Mouse (Mus musculus) neural tube, embryonic 11.5 days (tissue): ENCODE results near the gene Ptbp2. TPM values are rescaled to one million over a fixed set of nuclear protein-coding genes. Genes with fewer than 3 reads are reported as not detected.

Experiments
- ATAC-seq: fragments of 200-750 bp; cut with Nextera tagmentation; 2 replicates; pipeline ENCODE4 v1.8.0; 2017; ENCODE audit warnings: moderate number of reproducible peaks, mild to moderate bottlenecking, moderate TSS enrichment, moderate library complexity; ENCODE audit not compliant: insufficient read depth, low FRiP score, low TSS enrichment
- DNase-seq: peaks from one replicate; pipeline ENCODE4 v3.0.0-alpha.2; 2015; ENCODE audit warnings: low spot score
- H3K27ac ChIP-seq: fragments of 300-500 bp; sonication (generic); 2 replicates; pipeline ENCODE4 v1.5.1; 2014; ENCODE audit warnings: low read depth, mild to moderate bottlenecking, low read length
- H3K27me3 ChIP-seq: fragments of 300-500 bp; sonication (generic); 2 replicates; pipeline ENCODE4 v1.6.1; 2014; ENCODE audit warnings: mild to moderate bottlenecking, low read length, mixed read lengths; ENCODE audit not compliant: control insufficient read depth, insufficient read depth
- H3K36me3 ChIP-seq: fragments of 300-500 bp; sonication (generic); 2 replicates; pipeline ENCODE4 v1.6.1; 2014; ENCODE audit warnings: mild to moderate bottlenecking, low read length, moderate library complexity, mixed read lengths; ENCODE audit not compliant: control insufficient read depth, insufficient read depth
- H3K4me1 ChIP-seq: fragments of 300-500 bp; sonication (generic); 2 replicates; pipeline ENCODE4 v1.6.1; 2014; ENCODE audit warnings: low read length, mixed read lengths; ENCODE audit not compliant: control insufficient read depth, insufficient read depth
- H3K4me2 ChIP-seq: fragments of 300-500 bp; sonication (generic); 2 replicates; pipeline ENCODE4 v1.6.1; 2014; ENCODE audit warnings: low read depth, mild to moderate bottlenecking, moderate library complexity
- H3K4me3 ChIP-seq: fragments of 300-500 bp; sonication (generic); 2 replicates; pipeline ENCODE4 v1.5.1; 2014; ENCODE audit warnings: low read depth, low read length
- H3K9ac ChIP-seq: fragments of 300-500 bp; sonication (generic); 2 replicates; pipeline ENCODE4 v1.6.1; 2014; ENCODE audit warnings: mild to moderate bottlenecking, low read length
- H3K9me3 ChIP-seq: fragments of 300-500 bp; sonication (generic); 2 replicates; pipeline ENCODE4 v1.6.1; 2016; ENCODE audit warnings: low read length; ENCODE audit not compliant: control insufficient read depth
- WGBS: fragments of 180-500 bp; shearing (Covaris S2); extraction: QIAGEN DNeasy Blood & Tissue Kit; methylation state at CpG from one replicate; pipeline ENCODE4 v1.1.7; 2014; 5-methylcytosine and 5-hydroxymethylcytosine counted together
- polyA plus RNA-seq: library from polyadenylated mRNA; unstranded; fragments of >200 nt; fragmentation: Nextera tagmentation; extraction: Ambion mirVana; gene quantifications from 2 replicates; pipeline ENCODE4 v1.2.1, GENCODE M21; 2014

The Ptbp2 gene
- polyA plus RNA-seq, 1 experiment from 2014 or later, result 327 TPM

- H3K27me3 ChIP-seq, result no peaks in the 10 kb centered on the region
- ATAC-seq, result no peak
- no peak for DNase-seq
- peaks cover 11% of the 10 kb centered on the region for H3K4me1 ChIP-seq
- no peak overlapping the region for H3K4me3 ChIP-seq
- WGBS, result 40% methylated on average over 2 of the region's 2 CpGs
- no peaks in the 10 kb centered on the region for H3K36me3 ChIP-seq
- no peak overlapping the region for H3K27ac ChIP-seq
- H3K4me2 ChIP-seq, result no peak overlapping the region
- no peak overlapping the region for H3K9ac ChIP-seq
- H3K9me3 ChIP-seq, result no peaks in the 10 kb centered on the region
Measured at GRCm38 (mm10) chr3:119778431-119778830, 5.8 kb downstream of the Ptbp2 start.

DNA sequence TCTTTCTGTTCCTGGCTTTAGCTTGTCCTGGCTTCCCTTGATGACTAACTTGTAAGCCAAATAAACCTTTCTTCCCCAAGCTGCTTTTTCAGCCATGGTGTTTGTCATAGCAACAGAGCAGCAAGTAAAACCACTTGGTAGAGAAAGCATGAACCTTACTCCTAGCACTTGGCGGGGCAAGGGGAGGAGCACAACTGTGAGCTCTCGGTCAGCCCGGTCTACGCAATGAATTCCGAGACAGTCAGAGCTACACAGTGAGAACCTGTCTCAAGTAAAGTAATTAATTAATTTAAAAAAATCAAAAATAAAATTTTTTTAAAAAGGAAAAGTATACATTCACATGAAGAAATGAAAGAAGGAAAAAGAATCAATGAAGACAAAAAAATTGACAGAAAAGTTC lies 8.1 kb downstream of the Ptbp2 start:
- DNase-seq, result no peak
- no peaks in the 10 kb centered on the region for H3K9me3 ChIP-seq
- H3K4me2 ChIP-seq, result no peak overlapping the region
- no peak overlapping the region for H3K27ac ChIP-seq
- H3K27me3 ChIP-seq, result no peaks in the 10 kb centered on the region
- no peak for ATAC-seq
- WGBS, result 93% methylated on average over 5 of the region's 5 CpGs
- peaks cover 11% of the 10 kb centered on the region for H3K4me1 ChIP-seq
- no peak overlapping the region for H3K9ac ChIP-seq
- no peak overlapping the region for H3K4me3 ChIP-seq
- H3K36me3 ChIP-seq, result no peaks in the 10 kb centered on the region

- ATAC-seq, result no peak
- DNase-seq, result no peak
- Histone ChIP-seq H3K4me3 (no peak overlapping the region), H3K9ac (no peak overlapping the region), H3K4me1 (no peaks in the 10 kb centered on the region), H3K4me2 (no peak overlapping the region), H3K36me3 (no peaks in the 10 kb centered on the region), H3K27ac (no peak overlapping the region), H3K9me3 (no peaks in the 10 kb centered on the region), H3K27me3 (no peaks in the 10 kb centered on the region)
- WGBS, result 93% methylated on average over 2 of the region's 2 CpGs
Measured at GRCm38 (mm10) chr3:119772789-119773188, 11.5 kb downstream of the Ptbp2 start.

DNA sequence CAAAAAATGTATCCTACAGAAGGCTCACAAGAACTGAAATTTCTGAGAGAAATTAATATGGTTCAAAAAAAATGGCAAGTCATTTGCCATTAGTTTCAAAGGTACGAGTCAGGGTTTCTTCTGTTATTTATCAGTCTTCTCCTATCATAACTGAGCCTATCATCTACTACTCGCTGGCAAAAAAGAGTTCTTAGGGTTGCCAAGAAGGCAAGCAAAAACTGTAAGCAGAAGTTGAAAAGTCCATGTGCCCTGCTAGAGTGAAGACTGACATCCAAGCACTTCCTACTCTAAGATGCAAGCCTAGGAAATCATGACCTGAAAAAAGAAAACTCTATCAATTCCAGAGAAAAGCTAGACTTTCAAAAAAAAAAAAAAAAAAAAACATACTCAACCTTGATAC lies 20.5 kb downstream of the Ptbp2 start:
- no peak for ATAC-seq
- 91% methylated on average over 2 of the region's 2 CpGs for WGBS

GRCm38 (mm10) chr3:119761732-119762131 lies 22.5 kb downstream of the Ptbp2 start:
- Histone ChIP-seq H3K36me3 (no peaks in the 10 kb centered on the region), H3K9ac (no peak overlapping the region), H3K4me3 (no peak overlapping the region), H3K4me2 (no peak overlapping the region), H3K9me3 (no peaks in the 10 kb centered on the region), H3K27ac (no peak overlapping the region), H3K27me3 (no peaks in the 10 kb centered on the region), H3K4me1 (no peaks in the 10 kb centered on the region)
- ATAC-seq (no peak), DNase-seq (no peak)
- WGBS, result 96% methylated on average over 3 of the region's 3 CpGs

More for the DNA sequence above, 20.5 kb downstream of the Ptbp2 start:
- Histone ChIP-seq H3K4me1 (no peaks in the 10 kb centered on the region), H3K4me2 (no peak overlapping the region), H3K36me3 (no peaks in the 10 kb centered on the region), H3K9ac (no peak overlapping the region), H3K27me3 (no peaks in the 10 kb centered on the region), H3K4me3 (no peak overlapping the region), H3K27ac (no peak overlapping the region), H3K9me3 (no peaks in the 10 kb centered on the region)
- DNase-seq, result no peak

GRCm38 (mm10) chr3:119753791-119754190 lies 30.5 kb downstream of the Ptbp2 start:
- Histone ChIP-seq H3K4me3 (no peak overlapping the region), H3K27ac (no peak overlapping the region), H3K4me2 (no peak overlapping the region), H3K36me3 (no peaks in the 10 kb centered on the region), H3K9ac (no peak overlapping the region), H3K27me3 (no peaks in the 10 kb centered on the region), H3K9me3 (no peaks in the 10 kb centered on the region), H3K4me1 (no peaks in the 10 kb centered on the region)
- ATAC-seq, result no peak
- no peak for DNase-seq

GRCm38 (mm10) chr3:119749551-119750249 lies 34.6 kb downstream of the Ptbp2 start:
- H3K9me3 ChIP-seq, result no peaks in the 10 kb centered on the region
- no peak for ATAC-seq
- WGBS, result 86% methylated on average over 3 of the region's 3 CpGs
- H3K9ac ChIP-seq, result no peak overlapping the region
- H3K4me1 ChIP-seq, result no peaks in the 10 kb centered on the region
- no peaks in the 10 kb centered on the region for H3K27me3 ChIP-seq
- H3K36me3 ChIP-seq, result no peaks in the 10 kb centered on the region
- no peak for DNase-seq
- H3K4me3 ChIP-seq, result no peak overlapping the region
- no peak overlapping the region for H3K4me2 ChIP-seq
- no peak overlapping the region for H3K27ac ChIP-seq

GRCm38 (mm10) chr3:119749140-119749539 lies 35.1 kb downstream of the Ptbp2 start:
- H3K9ac ChIP-seq, result no peak overlapping the region
- no peak for ATAC-seq
- H3K27me3 ChIP-seq, result no peaks in the 10 kb centered on the region
- H3K27ac ChIP-seq, result no peak overlapping the region
- H3K4me3 ChIP-seq, result no peak overlapping the region
- DNase-seq, result no peak
- WGBS, result 97% methylated on average over 2 of the region's 2 CpGs
- no peaks in the 10 kb centered on the region for H3K4me1 ChIP-seq
- no peak overlapping the region for H3K4me2 ChIP-seq
- 0 out of 2 replicates have a peak, but pooled peaks cover 2% of the 10 kb centered on the region for H3K36me3 ChIP-seq
- H3K9me3 ChIP-seq, result no peaks in the 10 kb centered on the region

- ATAC-seq, result no peak
- Histone ChIP-seq H3K27ac (no peak overlapping the region), H3K27me3 (no peaks in the 10 kb centered on the region), H3K4me3 (no peak overlapping the region), H3K9ac (no peak overlapping the region), H3K4me1 (no peaks in the 10 kb centered on the region), H3K9me3 (no peaks in the 10 kb centered on the region), H3K4me2 (no peak overlapping the region), H3K36me3 (0 out of 2 replicates have a peak, but pooled peaks cover 4% of the 10 kb centered on the region)
- DNase-seq, result no peak
- WGBS, result 92% methylated on average over 2 of the region's 2 CpGs
Measured at GRCm38 (mm10) chr3:119746656-119747055, 37.6 kb downstream of the Ptbp2 start.
